Mouse (Mus musculus): Measurements from ENCODE around the gene Ilf3.

DNA sequence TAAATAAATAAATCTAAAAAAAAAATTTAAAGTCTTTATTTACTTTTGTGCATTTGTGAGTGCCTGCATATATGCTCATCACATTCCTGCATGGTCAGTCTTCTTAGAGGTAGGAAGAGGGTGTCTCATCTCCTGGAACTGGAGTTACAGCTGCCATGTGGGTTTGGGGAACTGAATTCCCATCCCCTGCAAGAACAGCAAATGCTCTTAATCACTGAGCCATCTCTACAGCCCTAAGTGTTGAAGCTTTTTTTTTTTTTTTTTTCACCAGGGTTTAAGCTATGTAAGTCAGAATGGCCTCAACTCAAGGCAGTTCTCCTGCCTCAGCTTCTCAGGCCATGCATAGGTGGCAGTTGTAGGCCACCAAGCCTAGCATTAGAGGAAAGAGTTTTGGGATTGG is 32.9 kb upstream of the Ilf3 start:
- TF ChIP-seq CTCF (IDR thresholded peaks at IDR 0.05; ENCODE audit: control insufficient read depth, insufficient read depth, low read length) (no peak), POLR2A (IDR thresholded peaks at IDR 0.05; ENCODE audit: borderline replicate concordance, control insufficient read depth, low read depth, low read length) (no peak)
